Mouse (Mus musculus) megakaryocyte, embryonic 14.5 days (primary cell): ENCODE measurements at regions not wholly inside any gene's neighbourhood (a gene's known extent, or its start where the extent isn't known, plus 50 kb on each side); places are given as distances from the start of the nearest gene placed in this dataset.

Experiments used
- FLI1 ChIP-seq: IDR thresholded peaks from 2 replicates; pipeline ENCODE4 v1.6.1; 2012; ENCODE audit warnings: low read length, inconsistent platforms, mixed read lengths
- GATA1 ChIP-seq: IDR thresholded peaks from 3 replicates; pipeline ENCODE4 v1.6.1; 2012; ENCODE audit warnings: mixed read lengths, low read length, inconsistent platforms, borderline replicate concordance

DNA sequence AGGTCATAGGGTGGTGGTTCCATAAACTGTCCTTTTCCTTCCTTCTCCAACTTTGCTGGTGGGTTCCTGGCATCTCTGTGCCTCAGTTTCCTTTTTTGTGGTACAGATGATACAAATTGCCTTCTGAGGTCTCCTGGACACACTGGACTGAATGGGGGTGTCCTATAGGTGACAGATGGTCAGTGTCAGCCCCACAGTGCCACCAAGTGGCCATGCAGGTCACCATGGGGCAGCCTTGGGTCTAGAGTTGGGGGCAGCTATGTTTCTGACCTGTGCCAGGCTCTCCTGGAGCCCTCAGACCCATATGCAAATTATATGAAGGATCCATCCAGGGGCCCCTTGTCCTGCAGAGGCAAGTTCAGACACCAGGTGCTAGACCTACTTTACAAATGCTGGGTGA, 50.8 kb upstream of the Gm26897 start:
- no peak for TF ChIP-seq FLI1
- TF ChIP-seq GATA1 = no peak
